Mouse (Mus musculus) forebrain, embryonic 15.5 days (tissue): ENCODE results near the gene Rubcnl. TPM values are rescaled to one million over a fixed set of nuclear protein-coding genes. Genes with fewer than 3 reads are reported as not detected.

ENCODE experiments used
- ATAC-seq: fragments of 200-750 bp; cut with Nextera tagmentation; replicated peaks from 2 replicates; pipeline ENCODE4 v1.8.0; 2017; ENCODE audit warnings: mild to moderate bottlenecking, moderate TSS enrichment, moderate library complexity
- H3K27ac ChIP-seq: fragments of 300-500 bp; sonication (generic); replicated peaks from 2 replicates; pipeline ENCODE4 v1.5.1; 2015; ENCODE audit warnings: mild to moderate bottlenecking, inconsistent platforms
- H3K27me3 ChIP-seq: fragments of 300-500 bp; sonication (generic); 2 replicates; pipeline ENCODE4 v1.6.1; 2015; ENCODE audit warnings: inconsistent platforms
- H3K36me3 ChIP-seq: fragments of 300-500 bp; sonication (generic); 2 replicates; pipeline ENCODE4 v1.6.1; 2015; ENCODE audit warnings: mild to moderate bottlenecking, inconsistent platforms
- H3K4me1 ChIP-seq: fragments of 300-500 bp; sonication (generic); 2 replicates; pipeline ENCODE4 v1.6.1; 2015; ENCODE audit warnings: inconsistent platforms
- H3K4me2 ChIP-seq: fragments of 300-500 bp; sonication (generic); replicated peaks from 2 replicates; pipeline ENCODE4 v1.6.1; 2015; ENCODE audit warnings: mild to moderate bottlenecking, inconsistent platforms
- H3K4me3 ChIP-seq: fragments of 300-500 bp; sonication (generic); 2 replicates; pipeline ENCODE4 v1.5.1; 2015; ENCODE audit warnings: mild to moderate bottlenecking, inconsistent platforms
- H3K9ac ChIP-seq: fragments of 300-500 bp; sonication (generic); replicated peaks from 2 replicates; pipeline ENCODE4 v1.6.1; 2015; ENCODE audit warnings: mild to moderate bottlenecking, inconsistent platforms
- H3K9me3 ChIP-seq: fragments of 300-500 bp; sonication (generic); 2 replicates; pipeline ENCODE4 v1.6.1; 2016; ENCODE audit warnings: inconsistent platforms
- WGBS: fragments of 180-500 bp; shearing (Covaris S2); methylation state at CpG from one replicate; pipeline ENCODE4 v1.1.7; 2015; ENCODE audit warnings: mixed read lengths; 5-methylcytosine and 5-hydroxymethylcytosine counted together
- polyA plus RNA-seq: library from polyadenylated mRNA; unstranded; fragments of >200 nt; fragmentation: Nextera tagmentation; extraction: Ambion mirVana; gene quantifications from 2 replicates; pipeline ENCODE4 v1.2.1, GENCODE M21; 2015

The Rubcnl gene
- polyA plus RNA-seq, 1 experiment from 2014 or later, result 0.42 TPM

DNA sequence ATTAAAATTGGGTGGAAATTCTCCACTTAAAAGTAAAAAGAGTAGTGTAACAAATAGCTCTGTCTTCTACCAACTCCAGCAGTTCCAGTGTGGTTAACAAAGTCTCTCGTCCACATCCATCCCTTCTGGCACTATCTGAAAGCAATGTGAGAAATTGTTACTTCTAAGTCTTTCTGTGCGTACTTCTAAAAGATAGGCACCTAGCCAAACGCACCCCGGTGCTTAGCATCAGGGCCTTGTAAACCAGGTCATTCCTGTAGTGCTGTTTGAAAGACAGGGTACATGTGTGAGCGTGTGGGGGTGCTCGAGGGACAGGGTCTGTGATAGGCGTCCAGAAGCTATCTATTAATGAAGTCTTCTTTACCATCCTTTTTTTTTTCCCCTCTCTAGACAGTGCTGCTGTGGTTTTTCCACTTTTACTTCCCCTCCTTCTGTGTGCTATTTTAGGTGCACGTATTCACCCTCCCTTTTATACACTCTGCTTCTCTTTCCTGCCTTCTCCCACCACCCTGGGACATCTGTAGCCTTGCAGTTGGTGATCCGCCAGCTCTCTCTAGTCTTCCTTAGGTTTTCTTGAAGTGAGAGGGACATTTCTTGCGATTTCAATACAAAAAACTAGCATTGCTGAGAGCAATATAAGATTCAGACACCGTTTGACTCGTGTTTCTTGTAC, 4.9 kb downstream of the Rubcnl start:
- no peak for ATAC-seq
- no peak overlapping the region for H3K4me3 ChIP-seq

GRCm38 (mm10) chr14:75022522-75022921, 6.7 kb downstream of the Rubcnl start:
- WGBS, result 92% methylated on average over 9 of the region's 9 CpGs
- no peak overlapping the region for H3K4me2 ChIP-seq
- H3K9ac ChIP-seq, result no peak overlapping the region
- H3K9me3 ChIP-seq, result no peaks in the 10 kb centered on the region
- no peaks in the 10 kb centered on the region for H3K4me1 ChIP-seq
- no peak overlapping the region for H3K4me3 ChIP-seq
- no peak for ATAC-seq
- no peaks in the 10 kb centered on the region for H3K27me3 ChIP-seq
- no peaks in the 10 kb centered on the region for H3K36me3 ChIP-seq
- no peak overlapping the region for H3K27ac ChIP-seq

More for the DNA sequence above, 4.9 kb downstream of the Rubcnl start:
- Histone ChIP-seq H3K4me1 (peaks cover 7% of the 10 kb centered on the region), H3K27me3 (no peaks in the 10 kb centered on the region), H3K9me3 (no peaks in the 10 kb centered on the region), H3K36me3 (no peaks in the 10 kb centered on the region), H3K27ac (no peak overlapping the region), H3K9ac (no peak overlapping the region), H3K4me2 (no peak overlapping the region)
- WGBS, result 87% methylated on average over 12 of the region's 12 CpGs

DNA sequence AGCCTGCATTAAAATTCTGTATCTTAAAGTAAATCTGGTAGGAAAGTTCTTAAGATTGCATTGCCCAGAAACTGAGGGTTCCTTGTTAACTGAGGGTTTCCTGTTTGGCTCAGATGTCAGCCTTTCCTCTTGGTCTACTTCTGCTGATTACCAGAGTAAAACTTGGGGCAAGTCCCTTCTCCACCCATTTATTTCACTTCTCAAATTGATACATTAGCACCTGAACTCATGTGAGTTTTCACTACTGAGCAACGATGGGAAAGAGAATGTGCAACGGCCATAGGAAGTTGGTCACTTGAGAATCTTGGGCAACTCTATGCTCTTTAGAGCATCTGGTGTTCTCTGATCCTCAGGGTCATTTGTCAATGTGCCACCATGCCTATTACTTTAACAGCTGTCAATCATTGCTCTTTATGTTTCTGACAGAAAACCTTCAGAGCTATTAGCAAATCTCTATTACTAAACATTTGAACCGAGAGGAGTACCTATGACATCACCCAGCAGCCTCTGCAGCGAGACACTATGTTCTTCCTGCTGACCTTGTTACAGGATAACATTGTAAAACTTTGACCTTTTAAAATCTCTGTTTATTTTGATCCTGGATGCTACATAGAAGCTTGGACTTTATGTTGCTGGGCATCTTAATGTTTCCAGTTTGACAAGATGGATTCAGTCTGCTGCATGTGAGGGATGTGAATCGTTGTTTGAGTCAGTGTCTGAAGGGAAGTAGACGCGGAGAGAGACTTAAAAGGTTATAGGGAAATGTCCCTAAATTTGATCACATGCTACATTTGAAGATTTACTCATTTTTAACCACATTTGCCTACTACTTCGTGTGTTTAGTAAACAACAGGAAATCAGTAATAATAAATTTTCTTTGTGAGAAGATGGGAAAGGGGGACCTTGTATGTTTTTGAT, 9.2 kb downstream of the Rubcnl start:
- WGBS, result 86% methylated on average over 8 of the region's 8 CpGs
- no peaks in the 10 kb centered on the region for H3K9me3 ChIP-seq
- no peak for ATAC-seq
- no peaks in the 10 kb centered on the region for H3K36me3 ChIP-seq
- H3K4me1 ChIP-seq, result no peaks in the 10 kb centered on the region
- H3K27me3 ChIP-seq, result no peaks in the 10 kb centered on the region
- no peak overlapping the region for H3K27ac ChIP-seq
- H3K4me2 ChIP-seq, result no peak overlapping the region
- H3K9ac ChIP-seq, result no peak overlapping the region
- no peak overlapping the region for H3K4me3 ChIP-seq

DNA sequence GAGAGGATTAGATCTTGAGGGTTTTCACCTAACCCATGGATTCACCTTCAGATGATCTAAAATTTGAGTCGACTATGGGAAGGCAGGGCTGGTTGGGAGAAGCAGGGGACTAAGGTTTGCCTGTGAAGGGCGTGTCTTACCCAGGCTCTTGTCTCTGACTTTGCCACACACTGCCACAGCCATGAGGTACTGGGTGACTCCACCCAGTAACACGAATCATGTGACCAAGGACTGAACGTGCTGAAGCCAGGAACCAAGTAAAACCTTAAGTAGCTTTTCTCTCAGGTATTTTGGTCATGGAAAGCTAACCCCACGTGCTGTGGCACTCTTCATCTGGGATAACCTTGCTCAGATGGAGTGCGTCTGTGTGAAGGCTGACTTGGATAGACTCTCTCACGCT, 14.9 kb downstream of the Rubcnl start:
- 81% methylated on average over 7 of the region's 7 CpGs for WGBS
- H3K27me3 ChIP-seq, result no peaks in the 10 kb centered on the region
- H3K4me2 ChIP-seq, result no peak overlapping the region
- no peaks in the 10 kb centered on the region for H3K4me1 ChIP-seq
- H3K9me3 ChIP-seq, result no peaks in the 10 kb centered on the region
- no peak for ATAC-seq
- no peak overlapping the region for H3K27ac ChIP-seq
- no peaks in the 10 kb centered on the region for H3K36me3 ChIP-seq
- H3K4me3 ChIP-seq, result no peak overlapping the region
- no peak overlapping the region for H3K9ac ChIP-seq

GRCm38 (mm10) chr14:75031999-75032575, 16.3 kb downstream of the Rubcnl start:
- ATAC-seq, result no peak
- 85% methylated on average over 9 of the region's 9 CpGs for WGBS

DNA sequence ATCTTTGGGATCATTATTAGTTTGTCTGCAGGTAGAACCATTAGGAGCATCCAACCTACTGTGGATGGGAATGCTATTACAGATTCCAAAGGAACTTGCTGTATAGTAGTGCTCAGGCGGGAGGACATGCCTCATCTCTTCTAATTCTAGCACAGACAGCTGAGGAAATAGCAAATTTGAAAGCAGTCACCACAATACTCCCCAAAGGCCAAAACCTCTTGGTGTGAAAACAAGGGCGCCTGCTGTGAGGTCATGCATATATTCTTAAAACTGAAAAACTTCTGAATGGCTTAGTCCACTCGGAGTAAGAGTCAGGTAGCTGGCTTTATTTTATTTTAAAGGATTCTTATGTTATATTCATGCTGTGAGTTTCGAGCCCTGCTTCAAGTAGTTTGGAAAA, 16.9 kb downstream of the Rubcnl start:
- ATAC-seq, result no peak

More at GRCm38 (mm10) chr14:75031999-75032575, 16.3 kb downstream of the Rubcnl start:
- no peak overlapping the region for H3K27ac ChIP-seq
- no peaks in the 10 kb centered on the region for H3K36me3 ChIP-seq
- H3K27me3 ChIP-seq, result no peaks in the 10 kb centered on the region
- H3K4me2 ChIP-seq, result no peak overlapping the region
- no peak overlapping the region for H3K4me3 ChIP-seq
- H3K9me3 ChIP-seq, result no peaks in the 10 kb centered on the region
- H3K9ac ChIP-seq, result no peak overlapping the region
- H3K4me1 ChIP-seq, result no peaks in the 10 kb centered on the region

GRCm38 (mm10) chr14:75034240-75034639, 18.4 kb downstream of the Rubcnl start:
- Histone ChIP-seq H3K4me2 (no peak overlapping the region), H3K9ac (no peak overlapping the region), H3K36me3 (no peaks in the 10 kb centered on the region), H3K4me1 (no peaks in the 10 kb centered on the region), H3K27ac (no peak overlapping the region), H3K4me3 (no peak overlapping the region), H3K27me3 (no peaks in the 10 kb centered on the region), H3K9me3 (no peaks in the 10 kb centered on the region)
- ATAC-seq, result no peak
- WGBS, result 86% methylated on average over 3 of the region's 3 CpGs

More for the DNA sequence above, 16.9 kb downstream of the Rubcnl start:
- WGBS, result 81% methylated on average over 4 of the region's 4 CpGs
- Histone ChIP-seq H3K36me3 (no peaks in the 10 kb centered on the region), H3K4me3 (no peak overlapping the region), H3K9me3 (no peaks in the 10 kb centered on the region), H3K4me1 (no peaks in the 10 kb centered on the region), H3K9ac (no peak overlapping the region), H3K27me3 (no peaks in the 10 kb centered on the region), H3K4me2 (no peak overlapping the region), H3K27ac (no peak overlapping the region)

- WGBS, result 59% methylated on average over 11 of the region's 11 CpGs
- no peaks in the 10 kb centered on the region for H3K36me3 ChIP-seq
- no peak overlapping the region for H3K4me3 ChIP-seq
- H3K9ac ChIP-seq, result no peak overlapping the region
- no peak overlapping the region for H3K4me2 ChIP-seq
- H3K9me3 ChIP-seq, result no peaks in the 10 kb centered on the region
- H3K27me3 ChIP-seq, result no peaks in the 10 kb centered on the region
- no peak for ATAC-seq
- H3K27ac ChIP-seq, result no peak overlapping the region
- H3K4me1 ChIP-seq, result no peaks in the 10 kb centered on the region
Measured at GRCm38 (mm10) chr14:75035431-75035830, 19.6 kb downstream of the Rubcnl start.

- Histone ChIP-seq H3K4me1 (no peaks in the 10 kb centered on the region), H3K36me3 (no peaks in the 10 kb centered on the region), H3K9ac (no peak overlapping the region), H3K9me3 (no peaks in the 10 kb centered on the region), H3K4me3 (no peak overlapping the region), H3K27me3 (no peaks in the 10 kb centered on the region), H3K27ac (no peak overlapping the region), H3K4me2 (no peak overlapping the region)
- ATAC-seq, result no peak
- 82% methylated on average over 7 of the region's 7 CpGs for WGBS
Measured at GRCm38 (mm10) chr14:75045184-75045583, 29.4 kb downstream of the Rubcnl start.

- no peak overlapping the region for H3K9ac ChIP-seq
- H3K4me2 ChIP-seq, result no peak overlapping the region
- ATAC-seq, result no peak
- H3K27me3 ChIP-seq, result no peaks in the 10 kb centered on the region
- 62% methylated on average over 8 of the region's 8 CpGs for WGBS
- H3K9me3 ChIP-seq, result no peaks in the 10 kb centered on the region
- H3K36me3 ChIP-seq, result no peaks in the 10 kb centered on the region
- H3K4me1 ChIP-seq, result no peaks in the 10 kb centered on the region
- H3K27ac ChIP-seq, result no peak overlapping the region
- no peak overlapping the region for H3K4me3 ChIP-seq
Measured at GRCm38 (mm10) chr14:75052451-75052850, 36.6 kb downstream of the Rubcnl start.

DNA sequence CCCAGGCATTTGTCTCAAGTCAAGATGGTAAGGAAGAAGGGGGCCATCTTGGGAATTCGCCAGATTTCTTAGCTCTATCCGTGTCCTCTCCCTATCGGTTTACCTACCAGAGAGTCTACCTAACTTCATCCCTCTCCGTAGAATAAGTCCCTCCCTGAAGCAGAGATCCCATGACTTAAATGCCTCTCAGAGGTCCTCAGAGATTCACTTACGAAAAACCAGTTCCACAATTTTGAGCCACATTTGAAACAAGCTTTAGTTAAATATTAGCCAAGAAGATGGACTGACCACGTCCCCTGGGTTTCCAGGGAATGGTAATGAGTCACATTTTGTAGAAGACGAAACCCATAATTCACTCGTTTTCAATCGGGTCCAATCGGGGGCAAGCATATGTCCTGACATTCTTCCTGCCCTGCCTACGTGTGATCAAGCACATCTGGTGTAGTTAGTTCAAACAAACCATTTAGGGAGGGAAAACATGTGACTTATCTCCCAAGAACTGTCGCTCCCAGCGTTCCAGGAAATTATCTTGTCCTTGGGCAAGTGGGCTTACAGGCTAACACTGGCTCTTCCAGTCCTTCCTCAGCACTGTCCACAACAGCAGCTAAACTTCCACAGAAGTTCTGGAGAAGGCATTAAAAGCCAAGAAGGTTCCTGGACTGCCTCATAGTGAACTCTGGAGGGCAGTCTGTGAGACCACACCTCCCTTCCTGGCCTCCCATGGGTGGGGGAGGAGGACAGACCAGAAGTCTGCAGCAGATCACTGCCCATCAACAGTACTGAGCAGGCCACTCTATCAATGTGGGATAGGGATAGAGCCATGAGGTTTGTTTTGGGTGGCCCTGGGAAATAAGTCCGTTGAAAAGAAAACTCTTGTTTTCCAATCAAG, 38.9 kb downstream of the Rubcnl start:
- H3K4me1 ChIP-seq, result no peaks in the 10 kb centered on the region
- no peak overlapping the region for H3K4me2 ChIP-seq
- H3K9ac ChIP-seq, result no peak overlapping the region
- no peaks in the 10 kb centered on the region for H3K27me3 ChIP-seq
- H3K4me3 ChIP-seq, result no peak overlapping the region
- no peaks in the 10 kb centered on the region for H3K36me3 ChIP-seq
- WGBS, result 89% methylated on average over 14 of the region's 14 CpGs
- H3K9me3 ChIP-seq, result no peaks in the 10 kb centered on the region
- no peak overlapping the region for H3K27ac ChIP-seq
- ATAC-seq, result no peak
